Mouse (Mus musculus): ENCODE data around the gene Megf6. TPM values are rescaled to one million over a fixed set of nuclear protein-coding genes. Genes with fewer than 3 reads are reported as not detected.
A peak's percentile ranks its signal among the peaks of the same experiment; 100 is the strongest.

Gene Megf6
- total RNA-seq, 2 experiments from 2014 or later = 50.0 to 52.8 TPM

DNA sequence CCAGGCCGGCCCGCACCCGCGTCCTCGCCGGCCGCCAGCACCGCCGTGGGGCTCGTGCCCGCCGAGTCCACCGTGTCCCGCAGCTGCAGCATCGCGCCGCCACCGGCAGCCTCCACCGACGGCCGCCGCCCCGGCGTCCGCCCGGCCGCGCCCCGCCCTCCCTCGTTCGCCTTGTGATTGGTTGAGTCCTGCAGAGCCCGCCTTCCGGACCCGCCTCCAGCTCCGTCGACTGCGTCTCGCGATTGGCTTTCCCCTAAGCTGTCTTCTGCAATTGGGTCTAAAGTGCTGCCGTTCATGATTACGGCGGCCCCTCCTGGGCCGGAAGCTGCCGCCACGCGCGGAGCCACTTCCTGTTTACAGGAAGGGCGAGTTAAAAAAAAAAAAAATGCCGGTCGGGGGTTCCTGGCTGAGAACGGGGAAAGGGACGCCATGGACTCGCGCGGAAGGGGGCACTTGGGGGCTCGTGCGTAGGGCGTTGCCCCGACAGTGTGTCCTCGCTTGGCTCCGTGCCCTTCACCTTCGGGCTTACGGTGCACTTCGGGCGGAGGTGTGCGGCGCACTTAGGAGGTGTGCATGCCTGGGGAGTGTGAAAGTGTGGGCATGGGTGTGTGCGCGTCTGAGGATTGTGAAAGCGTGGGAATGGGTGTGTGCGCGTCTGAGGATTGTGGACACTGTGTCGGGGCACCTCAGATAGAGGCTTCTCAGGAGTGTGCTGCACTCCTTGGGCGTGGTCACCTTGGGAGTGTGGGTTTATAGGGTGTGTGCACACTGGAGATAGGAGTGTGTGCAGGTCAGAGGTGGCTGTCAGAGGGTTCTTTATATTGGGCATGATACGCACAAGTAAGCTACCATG lies 9.8 kb upstream of the Megf6 start, which contains the start of gene Tprgl:
Gene Tprgl, minus strand, starts transcription at position 129 of the 853 bp plus-strand sequence.
- DNase-seq = peak; percentile 99

DNA sequence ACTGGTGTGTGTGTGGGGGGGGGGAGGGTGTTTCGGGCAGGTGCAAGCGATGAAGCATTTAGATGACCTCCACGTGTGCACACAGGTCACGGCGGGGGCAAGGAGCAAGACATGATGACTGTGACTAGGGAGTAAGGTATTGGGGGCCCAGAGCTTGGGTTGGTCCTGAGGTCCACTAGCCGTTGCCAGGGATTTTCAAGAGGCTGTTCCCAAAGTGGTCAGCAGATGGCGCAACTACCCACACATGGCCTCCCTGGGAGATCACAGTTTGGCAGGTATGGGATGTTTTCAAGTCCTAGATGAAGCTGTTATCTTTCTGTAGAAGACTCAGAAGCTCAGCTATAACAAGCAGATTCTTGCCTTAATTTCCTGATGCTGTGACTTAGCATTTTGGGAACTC lies 7.2 kb upstream of the Megf6 start:
- peak; percentile 89 for DNase-seq

DNA sequence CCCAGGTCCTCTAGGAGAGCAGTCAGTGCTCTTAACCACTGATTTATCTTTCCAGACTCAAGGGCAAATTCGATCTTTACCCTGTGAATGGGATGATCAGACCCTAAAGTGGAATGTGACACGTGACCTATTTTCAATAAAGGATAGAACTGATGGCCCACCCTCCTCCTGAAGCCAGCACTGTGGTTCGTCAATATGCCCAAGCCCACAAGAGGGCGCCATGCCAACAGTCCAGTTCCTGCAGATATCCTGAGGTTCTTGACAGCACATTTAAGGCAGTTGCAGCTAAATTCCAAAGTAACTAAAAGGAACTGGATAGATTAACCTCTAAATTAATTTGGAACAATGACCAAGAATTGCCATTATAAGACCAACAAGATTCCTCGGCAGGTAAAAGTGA lies 3.5 kb upstream of the Megf6 start:
- DNase-seq = peak; percentile 87

- no peak for DNase-seq
These were observed 509 bp upstream of the Megf6 start for GRCm38 (mm10) chr4:154170021-154170420.

GRCm38 (mm10) chr4:154171151-154171930 lies 811 bp downstream of the Megf6 start:
- DNase-seq = peak; percentile 41

- DNase-seq = no peak
These were observed 1.5 kb downstream of the Megf6 start for GRCm38 (mm10) chr4:154171931-154172604.

DNA sequence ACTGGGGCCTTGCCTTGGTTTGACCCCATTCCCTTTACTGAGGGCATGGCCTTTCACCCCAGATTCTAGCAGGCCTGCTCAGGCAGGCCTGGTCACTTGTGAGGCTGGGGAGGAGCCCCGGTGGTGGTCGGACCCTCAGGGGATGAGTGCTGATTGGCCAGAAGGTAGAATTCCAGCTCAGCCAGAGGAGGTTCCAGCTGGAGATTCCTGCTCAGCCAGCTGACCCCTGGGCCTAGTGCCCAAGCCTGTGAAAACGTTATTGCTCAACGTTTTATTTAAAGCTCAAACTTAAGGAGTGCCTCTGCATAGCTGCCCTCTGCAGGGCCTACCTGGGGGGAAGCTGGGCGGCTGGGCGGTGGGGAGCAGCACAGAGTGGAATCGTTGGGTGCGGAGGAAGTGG lies 6.7 kb downstream of the Megf6 start:
- DNase-seq = peak; percentile 70

GRCm38 (mm10) chr4:154181001-154181400 lies 10.5 kb downstream of the Megf6 start:
- DNase-seq = no peak

- DNase-seq = peak; percentile 61
These were observed 13.0 kb downstream of the Megf6 start for GRCm38 (mm10) chr4:154183566-154183965.

- DNase-seq = no peak
These were observed 14.5 kb downstream of the Megf6 start for GRCm38 (mm10) chr4:154185001-154185400.

GRCm38 (mm10) chr4:154186002-154186537 lies 15.5 kb downstream of the Megf6 start:
- DNase-seq = no peak

DNA sequence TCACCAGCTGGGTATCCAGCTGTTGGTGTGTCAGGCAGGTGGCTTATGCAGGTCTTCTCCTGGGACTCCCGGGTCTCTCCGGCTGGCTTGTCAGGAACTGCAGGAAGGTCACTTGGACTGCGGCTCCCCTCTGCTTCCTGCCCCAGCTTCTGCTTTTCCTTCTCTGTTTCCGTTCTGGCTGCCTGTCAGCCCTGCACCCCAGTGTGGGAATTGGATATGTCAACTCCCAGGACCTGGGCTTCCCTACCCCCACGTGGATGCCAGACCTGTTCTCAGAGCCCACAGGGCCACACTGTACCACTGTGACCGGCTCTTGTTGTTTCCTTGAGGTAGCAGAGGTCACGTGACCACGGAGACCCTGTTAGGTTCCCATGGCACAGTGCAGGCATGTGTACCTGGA lies 18.4 kb downstream of the Megf6 start:
- DNase-seq = peak; percentile 33

GRCm38 (mm10) chr4:154197961-154198360 lies 27.4 kb downstream of the Megf6 start:
- DNase-seq = no peak

GRCm38 (mm10) chr4:154198377-154198961 lies 27.9 kb downstream of the Megf6 start:
- no peak for DNase-seq

DNA sequence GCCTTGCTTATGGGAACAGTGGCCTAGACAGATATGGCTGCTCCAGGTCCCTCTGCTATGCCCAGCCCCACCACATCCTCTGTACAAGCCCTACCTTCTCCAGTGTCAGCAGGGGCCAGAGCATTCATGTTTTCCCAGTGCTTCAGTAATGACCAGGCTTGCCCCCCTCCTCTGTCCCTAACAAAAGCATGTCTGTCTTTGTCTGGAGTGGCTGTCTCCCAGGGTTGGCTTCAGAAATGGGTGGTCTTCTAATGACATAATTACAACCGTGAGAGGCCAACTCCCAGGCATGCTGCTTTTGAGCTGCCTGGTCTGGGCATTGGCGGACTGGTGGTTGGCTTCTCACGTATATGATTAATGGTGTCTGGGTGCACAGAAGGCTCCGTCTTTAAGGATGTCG lies 31.0 kb downstream of the Megf6 start:
- no peak for DNase-seq

GRCm38 (mm10) chr4:154204532-154204931 lies 34.0 kb downstream of the Megf6 start:
- peak; percentile 21 for DNase-seq

- peak; percentile 79 for DNase-seq
These were observed 34.9 kb downstream of the Megf6 start for GRCm38 (mm10) chr4:154205392-154205791.

- DNase-seq = peak; percentile 77
These were observed 36.7 kb downstream of the Megf6 start for GRCm38 (mm10) chr4:154207261-154207660.

DNA sequence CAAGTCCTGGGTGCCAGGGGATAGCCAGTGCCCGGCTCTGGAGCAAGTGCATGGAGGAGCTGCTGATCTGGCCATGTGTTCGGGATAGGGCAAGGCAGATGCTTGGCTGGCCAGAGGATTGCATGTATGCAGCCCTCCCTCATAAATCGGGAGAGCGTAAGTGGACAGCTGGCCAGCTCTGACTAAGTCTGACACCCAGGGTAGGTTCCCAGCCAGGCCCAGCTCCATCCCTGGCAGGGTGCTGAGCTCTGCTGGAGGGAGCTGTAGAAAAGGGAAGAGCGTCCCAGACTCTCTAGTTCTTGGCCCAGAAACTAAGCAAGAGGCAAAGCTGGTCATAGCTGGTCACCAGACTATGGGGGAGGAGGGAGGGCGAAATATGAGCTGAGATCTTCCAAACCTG lies 38.5 kb downstream of the Megf6 start:
- DNase-seq = peak; percentile 59

- no peak for DNase-seq
These were observed 39.3 kb downstream of the Megf6 start for GRCm38 (mm10) chr4:154209825-154210224.

DNA sequence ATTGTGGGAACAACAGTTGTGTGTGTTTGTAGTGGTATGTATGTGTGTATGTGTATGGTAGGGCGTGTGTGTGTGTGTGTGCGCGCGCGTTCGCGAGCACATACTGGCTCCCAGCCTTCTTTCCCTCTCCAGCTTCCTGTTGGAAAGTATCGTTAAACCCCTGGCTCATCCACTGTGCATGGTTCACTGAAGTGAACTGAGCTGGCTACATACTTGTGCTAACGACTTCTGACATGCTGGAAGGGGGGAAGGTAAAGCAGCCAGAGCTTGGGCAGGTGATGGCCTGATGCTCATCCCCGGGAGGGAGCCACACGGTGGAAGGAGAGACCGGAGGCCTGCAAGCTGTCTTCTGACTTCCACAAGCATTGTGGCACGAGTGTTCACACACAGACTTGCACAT lies 40.9 kb downstream of the Megf6 start:
- no peak for DNase-seq

DNA sequence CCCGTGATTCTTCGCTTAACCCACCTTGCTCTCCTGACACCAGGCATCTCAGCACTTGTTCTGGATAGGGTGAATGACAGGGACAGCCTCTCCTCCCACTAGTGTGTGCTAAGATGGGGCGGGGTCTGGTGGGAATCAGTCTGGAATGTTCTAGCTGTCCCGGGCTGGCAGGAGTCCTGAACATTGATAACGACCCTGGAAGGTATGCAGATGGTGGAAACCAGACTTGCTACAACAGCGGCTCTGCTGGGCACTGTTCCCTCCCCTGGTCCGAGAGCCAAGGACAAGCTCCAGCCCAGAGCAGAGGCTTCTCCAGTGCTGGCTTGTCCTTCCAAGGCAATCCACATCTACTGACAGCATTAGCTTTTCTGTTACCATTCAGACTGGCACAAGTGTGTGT lies 43.1 kb downstream of the Megf6 start:
- DNase-seq = peak; percentile 88
